Mouse (Mus musculus): ENCODE data around the gene Ptprn2.

Ptprn2 gene

DNA sequence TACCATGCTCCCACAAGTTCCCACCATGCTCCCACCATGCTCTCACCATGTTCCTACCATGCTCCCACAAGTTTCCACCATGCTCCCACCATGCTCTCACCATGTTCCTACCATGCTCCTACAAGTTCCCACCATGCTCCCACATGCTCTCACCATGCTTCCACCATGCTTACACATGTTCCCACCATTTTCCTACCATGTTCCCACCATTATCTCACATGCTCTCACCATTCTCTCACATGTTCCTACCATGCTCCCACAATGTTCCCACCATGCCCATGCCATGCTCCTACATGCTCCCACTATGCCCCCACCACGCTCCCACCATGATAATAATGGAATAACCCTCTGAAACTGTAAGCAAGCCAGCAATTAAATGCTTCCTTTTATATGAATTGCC is 495.8 kb downstream of the Ptprn2 start:
- no peak for DNase-seq (ENCODE audit: low spot score in 2 of 2)

DNA sequence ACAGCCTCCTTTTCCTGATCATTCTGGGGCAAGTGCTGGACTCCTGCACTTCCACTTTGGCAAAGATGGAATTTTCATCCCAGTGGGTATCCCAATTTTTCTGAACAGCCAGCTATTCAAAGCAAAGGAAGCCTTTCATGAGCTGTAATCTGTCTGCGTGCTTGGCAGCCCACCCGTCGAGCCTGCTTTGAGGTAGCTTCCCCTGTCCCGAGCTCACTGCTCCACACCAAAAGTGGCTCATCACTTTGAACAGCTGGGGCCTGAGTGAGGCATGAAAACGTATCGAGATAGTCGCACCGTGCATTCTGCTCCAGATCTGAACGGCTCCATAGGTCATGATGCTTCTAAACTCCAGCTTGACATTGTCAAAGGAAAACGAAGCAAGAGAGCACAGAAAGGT is 503.6 kb downstream of the Ptprn2 start:
- DNase-seq (ENCODE audit: low spot score in 2 of 2), result no peak

- no peak for DNase-seq (ENCODE audit: low spot score in 2 of 2)
These were observed 516.1 kb downstream of the Ptprn2 start for GRCm38 (mm10) chr12:117001546-117002148.

DNA sequence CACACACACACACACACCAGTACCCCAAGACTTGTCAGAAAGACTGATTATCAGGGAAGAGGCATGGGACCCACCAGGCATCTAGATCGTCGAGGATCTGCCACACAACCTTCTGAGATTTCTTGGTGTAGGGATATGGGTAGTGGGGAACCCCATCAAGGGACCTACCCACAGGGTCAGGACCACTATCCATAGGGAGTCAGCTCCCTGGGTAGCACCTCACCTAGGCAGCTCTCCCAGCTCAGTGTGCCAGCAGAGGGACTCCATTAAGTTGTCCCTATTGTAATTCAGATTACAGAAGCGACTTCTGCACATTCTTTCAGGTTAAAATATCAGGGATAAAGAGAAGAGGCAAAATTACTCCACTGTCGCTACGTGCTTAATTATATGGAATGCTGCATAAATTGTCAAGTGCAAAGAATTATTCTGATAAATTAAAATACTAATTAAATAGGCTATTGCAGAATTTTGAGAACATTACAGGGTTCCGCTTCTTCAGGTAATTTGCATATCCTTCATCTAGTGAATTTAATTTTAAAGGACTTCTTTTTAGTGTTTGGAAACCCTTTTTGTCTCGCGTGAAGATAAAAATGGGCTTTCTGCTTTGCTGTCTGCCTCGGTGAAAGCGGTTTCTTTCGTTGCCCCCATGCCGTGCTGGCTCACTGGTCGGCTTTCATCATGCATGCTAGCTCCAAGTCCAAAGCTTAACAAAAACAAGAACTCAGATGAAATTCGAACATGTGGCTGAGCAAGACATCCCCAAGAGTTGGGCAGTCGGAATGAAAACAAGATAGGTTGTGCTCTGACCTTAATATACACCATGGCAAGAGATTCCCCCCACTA is 531.5 kb downstream of the Ptprn2 start:
- no peak for DNase-seq (ENCODE audit: low spot score in 2 of 2)

DNA sequence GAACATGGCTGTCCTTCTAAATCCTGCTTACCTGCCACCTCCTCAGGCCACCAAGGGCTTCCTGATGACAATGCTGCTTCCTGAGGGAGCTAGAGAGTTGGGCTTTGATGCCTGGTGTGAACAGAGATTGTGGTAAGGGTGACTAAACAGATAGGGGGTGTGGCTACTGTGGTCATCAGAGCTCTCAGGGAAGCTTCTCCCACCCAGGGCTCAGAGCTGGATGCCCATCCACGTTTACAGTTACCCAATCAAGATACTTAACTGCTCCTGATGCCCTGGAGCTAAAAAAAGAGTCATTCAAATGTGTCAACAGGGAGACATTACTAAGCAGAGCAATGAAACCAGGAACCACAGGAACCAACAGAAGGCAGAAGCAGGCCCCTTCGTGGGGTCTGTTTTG is 532.4 kb downstream of the Ptprn2 start:
- DNase-seq (ENCODE audit: low spot score in 2 of 2), result no peak

DNA sequence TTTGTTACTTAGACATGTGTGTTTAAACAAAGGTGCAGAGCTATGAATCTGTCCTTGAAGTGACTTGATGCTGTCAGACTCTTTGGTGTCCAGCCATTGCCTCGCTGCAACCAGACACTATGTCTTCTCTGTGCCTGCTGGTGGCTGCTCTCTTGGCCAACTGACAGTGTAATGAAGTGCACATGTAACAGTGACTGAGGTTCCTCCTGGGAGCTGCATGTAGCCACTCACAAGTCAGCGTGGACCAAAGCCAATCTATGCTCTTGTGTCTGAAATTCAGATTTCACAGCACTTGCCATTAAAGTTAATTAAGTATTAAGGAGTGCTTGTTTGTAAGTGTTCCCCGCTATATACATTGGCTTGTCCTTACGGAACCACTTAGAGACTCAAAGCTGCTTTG is 537.7 kb downstream of the Ptprn2 start:
- DNase-seq (ENCODE audit: low spot score in 2 of 2), result no peak

GRCm38 (mm10) chr12:117024916-117025315 is 539.4 kb downstream of the Ptprn2 start:
- DNase-seq (ENCODE audit: low spot score in 2 of 2), result no peak

DNA sequence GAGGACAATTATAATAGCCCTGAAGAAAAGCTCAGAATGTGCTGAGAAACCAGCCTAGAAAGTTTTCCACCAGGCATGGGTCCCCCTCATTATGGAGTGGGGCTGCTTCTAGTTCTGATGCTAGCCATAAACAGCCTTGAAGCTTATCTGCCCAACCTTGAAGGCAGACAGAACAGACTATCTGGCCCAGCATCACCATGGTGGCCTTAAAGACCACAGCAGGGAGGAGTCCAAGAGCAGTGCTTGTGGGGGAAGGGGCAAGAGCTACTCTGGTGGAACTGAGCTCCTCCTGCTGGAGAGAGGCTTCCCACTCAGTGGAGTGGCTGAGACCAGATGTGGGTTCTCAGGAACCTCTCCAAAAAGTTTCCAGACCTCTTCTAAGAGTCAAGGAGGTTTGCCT is 540.2 kb downstream of the Ptprn2 start:
- DNase-seq (ENCODE audit: low spot score in 2 of 2), result no peak

DNA sequence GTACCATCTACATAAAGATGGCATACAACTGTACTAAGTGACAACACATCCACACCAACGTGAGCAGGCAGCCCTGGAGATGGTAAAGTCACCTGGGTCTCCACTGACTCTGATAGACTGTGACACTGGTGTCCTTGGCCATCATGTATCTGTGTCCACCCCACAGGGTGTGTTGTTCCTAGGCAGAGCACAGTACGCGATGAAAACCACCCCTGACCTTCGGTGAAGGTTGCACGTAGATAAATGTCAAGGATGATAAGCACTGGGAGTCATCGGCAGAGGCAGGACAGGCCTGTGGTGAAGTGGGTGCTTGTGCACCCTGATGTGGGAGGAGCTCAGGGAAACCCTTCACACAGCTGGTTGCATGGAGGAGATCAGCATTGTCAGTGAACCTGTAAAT is 541.8 kb downstream of the Ptprn2 start:
- no peak for DNase-seq (ENCODE audit: low spot score in 2 of 2)

DNA sequence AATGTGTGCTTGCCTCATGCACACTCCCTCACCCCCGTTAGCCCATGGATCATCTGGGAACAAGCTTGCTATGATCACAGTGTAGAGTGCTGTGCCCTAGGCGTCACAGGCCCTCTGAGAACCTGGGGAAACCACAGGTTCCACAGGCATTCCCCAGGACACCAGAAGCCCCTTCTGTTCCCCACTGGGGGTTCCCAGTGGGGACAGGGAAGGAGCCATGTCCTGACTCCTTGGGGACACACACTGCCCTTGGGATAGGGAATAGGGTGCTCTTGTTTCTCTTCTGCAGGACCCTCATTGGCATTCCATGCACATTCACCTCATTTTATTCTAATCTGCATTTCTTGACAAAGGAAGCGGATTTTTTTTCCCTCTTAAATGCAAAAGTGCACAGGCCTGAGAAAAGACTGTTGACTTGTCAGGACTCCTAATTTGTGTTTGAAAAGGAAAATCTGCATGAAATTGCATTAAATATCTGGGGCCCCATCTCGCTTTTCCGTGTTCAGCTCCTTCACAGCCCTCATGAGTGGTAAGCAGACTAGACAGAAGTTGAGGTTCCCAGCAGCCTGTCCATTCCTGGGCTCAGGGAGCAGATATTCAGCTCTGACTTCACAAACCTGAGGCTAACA is 542.9 kb downstream of the Ptprn2 start:
- no peak for DNase-seq (ENCODE audit: low spot score in 2 of 2)

- DNase-seq (ENCODE audit: low spot score in 2 of 2), result no peak
These were observed 547.7 kb downstream of the Ptprn2 start for GRCm38 (mm10) chr12:117033172-117033571.

DNA sequence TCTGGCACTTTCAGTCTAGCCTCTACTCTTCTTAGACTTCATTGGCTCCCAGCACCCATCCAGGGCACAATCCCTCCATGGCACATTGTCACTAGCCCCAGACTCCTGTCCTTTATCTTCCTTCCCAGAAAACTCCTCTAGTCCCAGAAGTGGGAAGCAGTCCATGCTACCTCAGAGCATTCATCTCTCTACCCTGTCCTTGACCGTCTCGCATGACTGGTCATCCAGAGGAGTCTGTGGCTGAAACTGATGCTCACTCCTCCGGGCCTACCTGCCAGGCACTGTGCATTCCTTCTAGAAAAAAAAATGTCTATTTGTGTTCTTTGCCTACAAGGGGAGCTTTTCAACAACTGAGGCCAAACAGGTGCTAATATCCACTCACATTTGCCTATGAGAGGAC is 549.0 kb downstream of the Ptprn2 start:
- DNase-seq (ENCODE audit: low spot score in 2 of 2), result no peak

DNA sequence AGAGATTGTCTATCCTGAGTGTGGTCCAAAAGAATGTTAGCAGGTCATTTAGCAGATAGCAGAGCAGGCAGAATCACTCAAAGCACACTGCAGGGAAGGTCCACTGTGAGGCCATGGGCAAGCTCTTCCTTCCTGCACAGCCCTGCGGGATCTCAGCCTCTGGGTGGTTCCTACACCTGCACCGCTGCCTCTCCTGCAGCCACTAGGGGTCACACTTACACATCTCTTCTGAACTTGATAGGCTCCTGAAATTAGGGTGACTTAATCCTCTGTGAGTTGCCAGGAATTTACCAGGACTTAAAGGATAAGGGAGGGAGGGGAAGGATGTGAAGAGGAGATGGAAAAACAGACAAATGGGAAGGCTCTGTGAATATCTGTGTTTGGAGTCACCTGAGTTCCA is 549.7 kb downstream of the Ptprn2 start:
- DNase-seq (ENCODE audit: low spot score in 2 of 2), result peak; percentile 4 to 43

- DNase-seq (ENCODE audit: low spot score in 2 of 2), result no peak
These were observed 553.9 kb downstream of the Ptprn2 start for GRCm38 (mm10) chr12:117039411-117039810.

GRCm38 (mm10) chr12:117041409-117041808 is 555.9 kb downstream of the Ptprn2 start:
- DNase-seq (ENCODE audit: low spot score in 2 of 2), result no peak

- no peak for DNase-seq (ENCODE audit: low spot score in 2 of 2)
These were observed 557.2 kb downstream of the Ptprn2 start for GRCm38 (mm10) chr12:117042706-117043105.

- no peak for DNase-seq (ENCODE audit: low spot score in 2 of 2)
These were observed 562.1 kb downstream of the Ptprn2 start for GRCm38 (mm10) chr12:117047384-117048251.

DNA sequence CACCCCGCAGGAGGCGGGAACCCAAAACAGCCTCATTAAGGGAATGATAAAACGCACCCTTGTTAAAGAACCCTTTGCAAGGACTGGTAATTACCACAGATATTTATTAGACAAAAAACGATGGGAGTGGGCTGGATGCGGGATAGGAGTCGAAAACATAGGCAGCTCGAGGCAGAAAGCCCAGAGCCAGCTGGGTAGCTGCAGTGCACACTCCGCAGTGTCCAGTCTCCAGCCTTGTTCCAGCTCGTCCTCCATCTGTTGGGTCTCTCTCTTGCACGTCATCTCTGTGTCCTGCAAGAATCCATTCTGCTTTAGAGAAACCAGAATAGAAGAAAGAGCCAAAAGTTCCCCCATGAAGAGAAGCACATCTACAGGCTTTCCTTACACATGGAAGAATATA is 564.3 kb downstream of the Ptprn2 start:
- DNase-seq (ENCODE audit: low spot score in 2 of 2), result no peak

GRCm38 (mm10) chr12:117053223-117053850 is 567.8 kb downstream of the Ptprn2 start:
- no peak for DNase-seq (ENCODE audit: low spot score in 2 of 2)

DNA sequence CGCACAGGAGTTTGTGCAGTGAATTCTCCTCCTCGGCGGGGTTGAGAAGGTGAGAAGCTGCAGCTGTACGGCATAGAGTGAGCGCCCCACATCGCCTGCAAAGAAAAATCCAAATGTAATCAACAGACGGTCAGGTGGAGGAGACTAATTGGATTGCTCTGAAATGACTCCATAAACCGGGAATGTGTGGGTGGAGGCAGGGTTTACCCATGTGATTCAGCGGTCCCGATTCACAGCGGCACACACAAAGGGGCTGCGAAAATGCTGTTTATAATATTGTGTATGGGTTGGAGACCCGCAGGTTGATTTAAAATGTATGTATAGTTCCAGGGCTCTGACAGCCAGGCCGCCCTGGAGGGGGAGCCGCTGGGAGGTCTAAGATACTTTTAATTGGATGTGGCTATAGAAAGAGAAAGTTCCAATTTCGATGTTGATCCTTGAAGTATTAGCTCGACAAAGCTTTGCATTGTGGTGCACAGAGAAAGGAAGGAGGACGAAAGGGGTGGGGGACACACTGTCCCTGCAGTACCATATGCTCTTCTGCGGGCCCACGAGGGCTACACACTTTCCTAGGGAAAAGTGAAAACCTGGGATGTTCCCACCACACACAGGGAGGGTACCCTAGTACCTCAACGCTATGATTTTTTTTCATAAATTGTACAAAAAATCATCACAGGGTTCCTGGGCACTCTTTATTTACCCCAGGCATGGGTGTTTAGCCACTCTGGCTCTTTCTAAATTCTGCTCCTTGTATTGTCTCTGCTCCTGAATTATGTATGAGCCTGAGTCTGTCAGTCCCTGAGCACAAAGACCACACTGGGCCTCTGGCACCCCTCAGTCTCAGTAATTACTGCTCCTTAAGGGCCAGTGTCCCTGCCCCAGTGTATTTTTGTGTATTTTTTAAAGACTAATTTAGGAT is 568.6 kb downstream of the Ptprn2 start:
- no peak for DNase-seq (ENCODE audit: low spot score in 2 of 2)

Data from thymus, postnatal 10 days (tissue).